Mouse (Mus musculus): ENCODE measurements around the gene Lyrm7. TPM values are rescaled to one million over a fixed set of nuclear protein-coding genes. Genes with fewer than 3 reads are reported as not detected.

Lyrm7 gene
- polyA plus RNA-seq, 1 experiment from 2014 or later, result 7.1 TPM

DNA sequence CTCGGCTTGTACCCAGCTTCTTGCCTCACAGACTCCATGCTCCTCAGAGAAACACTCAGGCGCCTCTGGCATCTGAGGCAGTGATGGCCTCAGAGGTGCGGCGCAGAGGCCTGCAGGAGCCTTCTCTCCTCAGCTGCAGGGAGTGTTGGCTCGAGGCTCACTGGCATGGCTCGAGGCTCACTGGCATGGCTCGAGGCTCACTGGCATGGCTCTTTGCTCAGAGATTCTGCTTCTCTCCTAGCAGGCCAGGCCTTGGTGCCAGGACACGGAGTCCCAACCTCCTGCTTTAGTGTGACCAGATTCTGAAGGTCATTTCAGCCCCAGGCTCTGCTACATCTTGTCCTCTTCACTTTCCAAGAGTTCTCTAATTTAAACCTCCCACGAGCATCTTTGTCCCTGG lies 24.6 kb downstream of the Lyrm7 start:
- Histone ChIP-seq H3K9ac (replicated peaks) (no peak overlapping the region), H3K27ac (no peak overlapping the region), H3K4me2 (replicated peaks) (no peak overlapping the region), H3K4me1 (replicated peaks) (no peaks in the 10 kb centered on the region), H3K27me3 (no peaks in the 10 kb centered on the region), H3K36me3 (no peaks in the 10 kb centered on the region), H3K9me3 (no peaks in the 10 kb centered on the region), H3K4me3 (replicated peaks) (no peak overlapping the region)
- WGBS, result 83% methylated on average over 9 of the region's 9 CpGs
- no peak for ATAC-seq

DNA sequence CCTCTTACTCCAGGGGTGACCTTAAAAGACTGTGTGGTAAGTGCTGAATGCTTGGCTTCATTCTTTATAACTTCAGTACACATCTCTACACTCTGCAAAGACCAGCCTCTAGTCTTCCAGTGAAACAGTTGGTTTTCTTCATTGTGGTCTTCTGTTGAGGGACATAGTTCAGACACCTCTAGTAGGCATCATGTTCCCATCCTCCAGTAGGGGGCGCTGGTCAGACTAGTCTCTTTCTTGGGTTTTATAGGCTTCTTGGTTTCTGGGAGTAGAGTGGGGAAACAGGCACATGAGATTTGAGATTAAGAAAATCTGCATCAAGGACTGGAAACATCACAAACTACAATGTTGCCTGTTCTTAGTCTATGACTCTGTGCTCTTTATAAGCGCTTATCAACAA lies 26.1 kb downstream of the Lyrm7 start:
- no peaks in the 10 kb centered on the region for H3K36me3 ChIP-seq
- H3K9ac ChIP-seq (replicated peaks), result no peak overlapping the region
- WGBS, result 59% methylated on average over 2 of the region's 2 CpGs
- no peak for ATAC-seq
- no peak overlapping the region for H3K4me3 ChIP-seq (replicated peaks)
- H3K4me2 ChIP-seq (replicated peaks), result no peak overlapping the region
- no peaks in the 10 kb centered on the region for H3K4me1 ChIP-seq (replicated peaks)
- H3K27ac ChIP-seq, result no peak overlapping the region
- no peaks in the 10 kb centered on the region for H3K27me3 ChIP-seq
- H3K9me3 ChIP-seq, result no peaks in the 10 kb centered on the region

DNA sequence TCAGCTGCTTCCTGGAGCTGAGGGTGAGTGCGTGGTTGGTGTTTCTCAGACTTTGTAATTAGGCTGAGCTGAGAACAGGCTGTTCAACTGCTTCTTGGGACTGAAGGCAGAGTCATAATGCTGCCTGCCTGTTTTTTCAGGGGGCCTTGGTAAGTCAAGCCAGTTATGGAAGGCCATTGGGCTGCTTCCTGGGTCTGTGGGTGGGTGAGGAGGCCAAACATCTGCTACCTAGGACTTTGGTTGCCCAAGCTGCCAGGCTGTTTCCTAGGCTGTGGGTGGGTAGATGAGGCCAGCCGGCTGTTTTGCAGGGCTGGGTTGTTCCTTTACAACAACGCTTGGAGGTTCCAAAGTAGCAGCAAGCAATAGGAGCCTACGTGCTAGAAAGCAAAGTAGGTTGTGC lies 26.9 kb downstream of the Lyrm7 start:
- H3K4me2 ChIP-seq (replicated peaks), result no peak overlapping the region
- WGBS, result 91% methylated on average over 4 of the region's 4 CpGs
- ATAC-seq, result no peak
- H3K36me3 ChIP-seq, result no peaks in the 10 kb centered on the region
- H3K27me3 ChIP-seq, result no peaks in the 10 kb centered on the region
- no peak overlapping the region for H3K4me3 ChIP-seq (replicated peaks)
- no peak overlapping the region for H3K27ac ChIP-seq
- H3K4me1 ChIP-seq (replicated peaks), result no peaks in the 10 kb centered on the region
- H3K9me3 ChIP-seq, result no peaks in the 10 kb centered on the region
- H3K9ac ChIP-seq (replicated peaks), result no peak overlapping the region

DNA sequence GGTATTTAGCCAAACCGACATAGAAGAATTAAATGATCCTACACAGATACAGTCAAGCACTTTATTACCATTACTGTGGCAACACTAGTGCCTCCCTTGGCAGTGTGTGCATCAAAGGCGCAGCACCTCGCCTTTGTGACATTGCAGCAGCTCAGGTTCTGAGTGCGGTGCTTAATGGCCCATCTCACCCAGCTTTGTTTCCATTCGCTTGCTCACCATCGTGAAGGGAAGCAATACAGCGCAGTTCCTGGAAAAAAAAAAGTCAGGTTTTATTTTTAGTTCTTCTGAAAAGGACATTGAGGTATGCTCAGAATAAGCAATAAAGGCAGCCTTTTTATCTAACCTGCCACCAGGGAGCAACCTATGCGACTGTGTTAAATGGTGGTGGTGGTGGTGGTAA lies 33.9 kb downstream of the Lyrm7 start:
- 95% methylated on average over 8 of the region's 8 CpGs for WGBS
- H3K9ac ChIP-seq (replicated peaks), result no peak overlapping the region
- no peak overlapping the region for H3K4me3 ChIP-seq (replicated peaks)
- ATAC-seq, result no peak
- no peaks in the 10 kb centered on the region for H3K9me3 ChIP-seq
- no peak overlapping the region for H3K27ac ChIP-seq
- no peaks in the 10 kb centered on the region for H3K4me1 ChIP-seq (replicated peaks)
- no peaks in the 10 kb centered on the region for H3K27me3 ChIP-seq
- H3K36me3 ChIP-seq, result no peaks in the 10 kb centered on the region
- no peak overlapping the region for H3K4me2 ChIP-seq (replicated peaks)

- Histone ChIP-seq H3K4me1 (replicated peaks) (peaks cover under 1% of the 10 kb centered on the region; the same call in 1 of the 2 replicates), H3K36me3 (no peaks in the 10 kb centered on the region), H3K4me3 (replicated peaks) (no peak overlapping the region), H3K4me2 (replicated peaks) (no peak overlapping the region), H3K27ac (no peak overlapping the region), H3K9ac (replicated peaks) (no peak overlapping the region), H3K9me3 (no peaks in the 10 kb centered on the region), H3K27me3 (no peaks in the 10 kb centered on the region)
- WGBS, result 82% methylated on average over 4 of the region's 4 CpGs
- ATAC-seq, result no peak
Observed at GRCm38 (mm10) chr11:54825774-54826173, 34.9 kb downstream of the Lyrm7 start.

DNA sequence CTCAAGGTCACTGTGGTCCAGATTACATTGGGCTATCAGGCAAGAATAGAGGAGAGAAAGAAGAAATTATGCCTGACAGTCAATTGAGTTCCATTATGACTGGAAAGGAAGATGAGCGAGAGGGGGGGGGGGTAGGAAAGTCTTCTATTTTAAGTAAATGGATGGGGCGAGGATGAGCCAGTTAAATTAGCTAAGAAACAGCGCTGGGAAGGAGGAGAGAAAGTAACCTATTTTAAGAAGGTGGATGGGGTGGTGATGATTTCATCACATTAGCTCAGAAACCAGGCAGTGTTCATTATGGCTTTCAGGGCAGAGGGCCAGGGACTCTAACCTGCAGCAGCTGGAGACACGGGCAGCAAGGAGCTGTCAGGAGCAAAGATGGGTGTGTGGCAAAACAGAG lies 37.2 kb downstream of the Lyrm7 start:
- Histone ChIP-seq H3K27me3 (no peaks in the 10 kb centered on the region), H3K27ac (no peak overlapping the region), H3K36me3 (no peaks in the 10 kb centered on the region), H3K9ac (replicated peaks) (no peak overlapping the region), H3K4me2 (replicated peaks) (no peak overlapping the region), H3K9me3 (no peaks in the 10 kb centered on the region), H3K4me3 (replicated peaks) (no peak overlapping the region), H3K4me1 (replicated peaks) (peaks cover 4% of the 10 kb centered on the region; the same call in 1 of the 2 replicates)
- no peak for ATAC-seq
- WGBS, result 84% methylated on average over 4 of the region's 4 CpGs

GRCm38 (mm10) chr11:54819489-54819888 lies 41.2 kb downstream of the Lyrm7 start:
- Histone ChIP-seq H3K9me3 (no peaks in the 10 kb centered on the region), H3K9ac (replicated peaks) (no peak overlapping the region), H3K4me1 (replicated peaks) (peaks cover 10% of the 10 kb centered on the region; the same call in 1 of the 2 replicates), H3K27ac (no peak overlapping the region), H3K4me3 (replicated peaks) (no peak overlapping the region), H3K4me2 (replicated peaks) (no peak overlapping the region), H3K36me3 (no peaks in the 10 kb centered on the region), H3K27me3 (no peaks in the 10 kb centered on the region)
- no peak for ATAC-seq
- WGBS, result 81% methylated on average over 7 of the region's 7 CpGs

DNA sequence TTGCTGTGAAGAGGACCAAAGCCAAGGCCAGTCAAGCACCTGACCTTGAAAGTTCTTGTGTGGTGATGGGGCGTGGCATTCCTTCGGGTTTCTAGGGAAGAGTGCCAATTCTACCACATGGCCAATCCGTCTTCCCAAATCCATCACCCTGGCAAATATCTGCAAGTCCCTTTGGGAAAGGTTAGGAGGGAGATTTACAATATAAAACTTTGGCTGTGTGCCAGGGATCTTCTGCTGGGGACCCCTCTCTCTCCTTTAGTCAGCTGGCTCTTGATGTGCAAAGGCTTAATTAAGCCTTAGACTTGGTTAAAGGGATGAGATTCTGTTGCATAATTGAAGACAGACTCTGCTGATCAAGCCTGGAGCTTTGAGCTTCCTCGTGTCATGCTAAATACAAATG lies 43.3 kb downstream of the Lyrm7 start:
- Histone ChIP-seq H3K4me3 (replicated peaks) (no peak overlapping the region), H3K4me2 (replicated peaks) (no peak overlapping the region), H3K4me1 (replicated peaks) (peaks cover 30% of the 10 kb centered on the region), H3K9ac (replicated peaks) (no peak overlapping the region), H3K9me3 (no peaks in the 10 kb centered on the region), H3K27ac (no peak overlapping the region), H3K27me3 (no peaks in the 10 kb centered on the region), H3K36me3 (no peaks in the 10 kb centered on the region)
- ATAC-seq, result no peak
- WGBS, result 61% methylated on average over 4 of the region's 4 CpGs

DNA sequence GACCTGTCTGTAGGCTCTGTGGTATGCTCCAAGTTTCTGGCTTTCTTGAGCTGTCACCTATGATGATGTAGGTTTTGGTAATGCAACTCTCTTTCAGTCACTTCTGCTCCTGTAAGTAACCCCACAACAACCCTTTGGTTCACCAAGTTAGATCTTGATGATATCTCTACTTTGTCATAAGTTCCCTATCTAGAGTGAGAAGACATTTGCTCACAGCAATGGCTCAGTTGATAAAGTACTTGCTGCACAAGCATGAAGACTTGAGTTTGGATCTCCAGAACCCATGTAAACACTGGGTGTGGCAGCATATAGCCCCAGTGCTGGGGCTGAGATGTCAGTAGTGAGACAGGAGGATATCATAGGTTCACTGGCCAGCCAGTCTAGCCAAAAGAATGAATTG lies 45.1 kb downstream of the Lyrm7 start:
- Histone ChIP-seq H3K36me3 (no peaks in the 10 kb centered on the region), H3K4me1 (replicated peaks) (peaks cover 36% of the 10 kb centered on the region), H3K4me3 (replicated peaks) (no peak overlapping the region), H3K9ac (replicated peaks) (no peak overlapping the region), H3K9me3 (no peaks in the 10 kb centered on the region), H3K27ac (no peak overlapping the region), H3K4me2 (replicated peaks) (no peak overlapping the region), H3K27me3 (no peaks in the 10 kb centered on the region)
- no peak for ATAC-seq

DNA sequence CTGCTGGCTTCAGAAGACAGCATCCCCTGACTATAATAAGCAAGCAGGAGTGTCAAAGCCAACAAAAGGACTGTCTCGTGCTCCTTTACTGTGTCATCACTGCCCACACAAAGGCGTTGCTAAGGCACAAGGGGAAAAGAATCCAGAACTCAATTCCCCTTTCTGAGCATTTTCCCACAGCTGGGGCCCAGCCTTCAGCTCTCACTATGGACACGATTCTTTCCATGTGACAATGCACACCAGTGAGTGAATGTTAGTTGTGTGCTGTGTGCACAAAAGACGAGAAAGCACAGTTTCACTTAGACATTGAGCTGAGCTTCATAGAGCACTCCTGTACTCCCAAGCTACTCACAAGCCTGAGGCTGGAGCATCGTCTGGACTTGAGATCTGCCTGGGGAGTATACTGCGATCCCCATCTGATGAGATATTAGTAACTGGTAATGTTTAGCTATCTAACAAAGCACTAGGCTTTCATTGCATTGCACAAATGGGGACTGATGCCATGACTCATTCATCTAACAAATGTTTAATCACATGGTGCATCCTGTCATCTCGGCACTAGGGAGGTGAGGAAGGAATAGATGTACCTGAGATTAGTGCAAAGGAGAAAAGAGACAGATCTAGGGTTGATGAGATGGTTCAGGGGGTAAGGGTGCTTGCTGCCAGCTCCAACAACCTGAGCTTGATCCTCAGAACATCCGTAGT lies 47.8 kb downstream of the Lyrm7 start:
- 17% methylated on average over 8 of the region's 8 CpGs for WGBS
- Histone ChIP-seq H3K27ac (peak overlapping the region; percentile 73), H3K4me1 (replicated peaks) (peaks cover 33% of the 10 kb centered on the region), H3K9me3 (no peaks in the 10 kb centered on the region), H3K4me3 (replicated peaks) (no peak overlapping the region), H3K27me3 (no peaks in the 10 kb centered on the region), H3K4me2 (replicated peaks) (no peak overlapping the region), H3K9ac (replicated peaks) (no peak overlapping the region), H3K36me3 (no peaks in the 10 kb centered on the region)
- peak; percentile 92 for ATAC-seq

DNA sequence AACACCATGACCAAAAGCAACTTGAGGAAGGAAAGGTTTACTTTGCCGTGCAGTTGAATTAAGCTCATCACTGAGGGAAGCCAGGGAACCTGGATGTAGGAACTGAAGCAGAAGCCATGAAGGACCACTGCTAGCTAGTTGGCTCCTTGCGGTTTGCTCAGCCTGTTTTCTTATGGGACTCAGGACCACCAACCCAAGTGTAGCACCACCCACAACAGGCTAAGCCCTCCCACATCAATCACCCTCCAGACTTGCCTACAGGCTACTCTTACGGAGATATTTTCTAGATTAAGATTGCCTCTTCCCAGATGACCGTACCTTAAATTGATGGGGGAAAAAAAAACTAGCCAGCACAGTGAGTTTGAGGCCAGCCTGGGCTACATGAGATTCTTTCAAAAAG lies 48.4 kb downstream of the Lyrm7 start:
- WGBS, result 20% methylated on average over 4 of the region's 4 CpGs
- H3K4me3 ChIP-seq (replicated peaks), result no peak overlapping the region
- no peaks in the 10 kb centered on the region for H3K9me3 ChIP-seq
- no peak overlapping the region for H3K4me2 ChIP-seq (replicated peaks)
- no peak overlapping the region for H3K9ac ChIP-seq (replicated peaks)
- no peaks in the 10 kb centered on the region for H3K36me3 ChIP-seq
- 0 out of 2 replicates have a peak, but pooled peaks have one; percentile 47 for ATAC-seq
- H3K27ac ChIP-seq, result peak overlapping the region; percentile 73
- peaks cover 28% of the 10 kb centered on the region for H3K4me1 ChIP-seq (replicated peaks)
- no peaks in the 10 kb centered on the region for H3K27me3 ChIP-seq

GRCm38 (mm10) chr11:54811054-54811453 lies 49.7 kb downstream of the Lyrm7 start:
- no peak for ATAC-seq
- no peak overlapping the region for H3K9ac ChIP-seq (replicated peaks)
- 82% methylated on average over 3 of the region's 3 CpGs for WGBS

DNA sequence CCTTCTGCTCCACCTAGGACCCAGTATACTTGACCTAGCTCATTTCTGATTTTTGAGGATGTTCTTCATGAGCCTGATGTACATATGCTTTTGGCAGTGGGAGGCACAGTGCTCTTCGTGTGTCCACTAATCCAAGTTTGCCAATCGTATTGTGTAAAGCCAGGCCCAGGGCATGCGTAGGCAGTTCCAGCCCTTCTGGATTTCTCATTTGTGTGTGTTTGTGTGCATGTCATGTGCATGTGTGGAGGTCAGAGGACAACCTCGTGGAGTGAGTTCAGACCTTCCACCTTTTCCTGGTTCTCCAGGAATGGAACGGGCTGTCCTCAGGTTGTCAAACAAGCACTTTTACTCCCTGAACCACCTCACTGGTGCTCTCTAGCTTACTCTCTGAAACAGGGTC lies 51.1 kb downstream of the Lyrm7 start:
- no peak overlapping the region for H3K9ac ChIP-seq (replicated peaks)
- H3K27ac ChIP-seq, result no peak overlapping the region
- no peaks in the 10 kb centered on the region for H3K36me3 ChIP-seq
- no peak overlapping the region for H3K4me2 ChIP-seq (replicated peaks)
- H3K27me3 ChIP-seq, result no peaks in the 10 kb centered on the region
- peaks cover 27% of the 10 kb centered on the region for H3K4me1 ChIP-seq (replicated peaks)
- no peak for ATAC-seq
- H3K9me3 ChIP-seq, result no peaks in the 10 kb centered on the region
- WGBS, result 86% methylated on average over 5 of the region's 5 CpGs
- no peak overlapping the region for H3K4me3 ChIP-seq (replicated peaks)

More at GRCm38 (mm10) chr11:54811054-54811453, 49.7 kb downstream of the Lyrm7 start:
- Histone ChIP-seq H3K4me3 (replicated peaks) (no peak overlapping the region), H3K9me3 (no peaks in the 10 kb centered on the region), H3K4me2 (replicated peaks) (no peak overlapping the region), H3K27me3 (no peaks in the 10 kb centered on the region), H3K4me1 (replicated peaks) (peaks cover 27% of the 10 kb centered on the region), H3K36me3 (no peaks in the 10 kb centered on the region), H3K27ac (no peak overlapping the region)
